Mouse (Mus musculus) testis, adult 2 months (tissue): ENCODE measurements around the gene Stk25.

ENCODE experiments used
- CTCF ChIP-seq: fragments of 200-500 bp; IDR thresholded peaks from 2 replicates; pipeline ENCODE4 v1.5.1; 2012; ENCODE audit warnings: low read depth, mild to moderate bottlenecking, inconsistent platforms, low read length, moderate library complexity; ENCODE audit not compliant: control insufficient read depth, insufficient read depth, insufficient replicate concordance
- POLR2A ChIP-seq: fragments of 200-500 bp; IDR thresholded peaks from 2 replicates; pipeline ENCODE4 v1.6.1; 2012; ENCODE audit warnings: low read depth, mild to moderate bottlenecking, inconsistent platforms, low read length, moderate library complexity; ENCODE audit not compliant: control insufficient read depth

- TF ChIP-seq POLR2A: no peak
- no peak for TF ChIP-seq CTCF
Measured at GRCm38 (mm10) chr1:93649604-93650172, 8.8 kb downstream of the Stk25 start.
